Mouse (Mus musculus) bone marrow, adult 2 months (tissue): Measurements from ENCODE around the gene Tmem51.

Experiments used
- CTCF ChIP-seq: fragments of 200-500 bp; IDR thresholded peaks from 2 replicates; pipeline ENCODE4 v1.5.1; 2011; ENCODE audit warnings: low read length, control low read depth; ENCODE audit not compliant: control insufficient read depth, insufficient read depth
- POLR2A ChIP-seq: fragments of 200-500 bp; IDR thresholded peaks from 2 replicates; pipeline ENCODE4 v1.6.1; 2011; ENCODE audit warnings: low read depth, mild to moderate bottlenecking, control low read depth, low read length, borderline replicate concordance; ENCODE audit not compliant: control insufficient read depth

DNA sequence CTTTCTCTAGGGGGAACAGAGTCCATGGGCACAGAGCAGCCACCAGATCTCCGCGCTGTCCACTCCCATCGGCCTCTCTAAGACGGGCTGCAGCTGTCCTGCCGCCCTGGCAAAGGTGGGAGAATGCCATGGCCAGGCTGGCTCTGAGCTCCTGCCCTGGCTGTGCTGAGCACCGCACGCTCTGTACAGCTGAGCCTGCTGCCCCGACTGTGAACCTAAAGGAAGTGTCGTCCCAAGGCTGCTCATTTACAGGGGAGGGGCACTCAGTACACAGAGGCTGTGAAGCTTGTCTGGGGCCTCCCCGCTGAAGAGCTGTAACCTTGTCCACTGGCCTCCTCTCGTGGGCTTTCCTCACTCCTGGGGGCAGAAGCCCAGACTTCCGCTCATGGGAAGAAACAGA, 39.7 kb downstream of the Tmem51 start:
- TF ChIP-seq POLR2A, result no peak
- TF ChIP-seq CTCF, result no peak
